Mouse (Mus musculus) MEL-GATA-1-ER (cell line): ENCODE results near the gene Ltf.
A peak's percentile ranks its signal among the peaks of the same experiment; 100 is the strongest.

Source experiments
- DNase-seq: peaks from one replicate; pipeline ENCODE4 v3.0.0-alpha.2; 2012; ENCODE audit warnings: low read depth; ENCODE audit errors: extremely low read depth

Ltf gene

DNA sequence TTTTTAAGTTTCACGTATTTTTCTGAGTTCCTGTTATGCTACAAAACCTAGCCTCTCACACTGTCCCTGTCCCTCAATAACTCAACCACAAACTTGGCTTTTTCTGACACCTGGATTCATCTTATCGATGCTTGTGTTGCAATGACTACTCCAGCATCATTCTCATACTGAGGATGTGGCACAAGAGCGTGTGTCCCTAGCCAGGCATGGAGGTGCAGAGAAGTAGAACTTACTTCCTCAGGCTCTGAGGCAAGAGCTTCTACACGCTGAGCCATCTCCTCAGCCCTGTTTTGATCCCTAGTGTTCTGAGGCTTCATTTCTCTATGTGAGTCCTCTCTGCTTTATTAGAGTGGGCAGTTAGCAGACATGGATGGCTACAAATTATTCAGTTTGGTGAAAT lies 14.6 kb downstream of the Ltf start:
- no peak for DNase-seq

DNA sequence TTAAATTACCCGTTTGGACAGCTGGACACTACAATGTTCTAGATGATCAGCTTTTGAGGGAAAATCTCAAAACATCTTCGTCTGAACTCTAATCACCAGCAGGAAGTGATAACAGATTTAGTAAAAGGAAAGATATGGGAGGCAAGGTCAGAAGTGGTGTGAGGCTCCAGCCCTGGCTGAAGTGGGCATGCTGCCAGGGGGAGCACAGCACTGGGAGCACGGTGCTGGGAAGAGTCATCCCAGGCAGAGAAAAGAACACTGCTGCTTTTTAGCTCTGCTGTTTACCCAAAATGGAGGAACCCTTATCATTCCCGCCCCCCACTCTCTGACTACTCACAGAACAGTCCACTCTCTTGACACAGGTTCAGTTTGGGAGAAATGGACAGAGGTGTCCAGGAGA lies 20.9 kb downstream of the Ltf start:
- DNase-seq: no peak

DNA sequence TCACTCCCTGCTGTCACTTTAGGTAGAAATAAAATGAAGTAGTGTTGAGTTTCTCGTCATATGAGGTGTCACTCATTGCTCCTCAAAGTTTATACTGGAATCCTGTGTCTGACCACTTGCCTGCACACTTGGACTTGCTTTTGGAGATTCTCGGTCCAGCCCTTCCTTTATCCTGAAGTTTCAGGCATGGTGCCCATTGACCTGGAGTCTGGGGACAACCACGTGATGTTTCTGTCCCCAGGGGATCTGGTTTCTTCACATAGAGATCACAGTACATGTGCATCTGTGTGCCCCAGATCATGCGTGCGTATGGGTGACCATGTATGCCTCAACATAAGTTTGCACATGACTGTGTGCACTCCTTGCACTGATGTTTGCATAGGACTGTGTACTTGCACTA lies 23.2 kb downstream of the Ltf start:
- DNase-seq: no peak

DNA sequence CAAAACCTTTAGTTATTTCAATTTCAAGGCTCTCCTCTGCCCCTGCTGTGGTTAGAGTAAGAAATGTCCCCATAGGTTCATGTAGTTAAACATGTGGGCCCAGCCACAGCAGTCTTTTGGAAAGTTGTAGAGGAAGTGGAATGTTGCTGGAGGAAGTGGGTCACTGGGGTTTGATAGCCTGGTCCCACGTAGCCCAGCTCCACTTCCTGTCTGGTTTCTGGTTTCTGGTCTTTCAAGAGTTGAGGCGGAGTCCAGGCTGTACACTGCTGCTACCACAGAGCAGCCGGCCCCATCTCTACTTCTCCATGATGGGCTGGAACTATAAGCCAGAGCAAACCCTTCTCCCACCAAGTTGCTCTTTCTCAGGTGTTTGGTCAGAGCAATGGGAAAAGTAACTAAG lies 27.2 kb downstream of the Ltf start:
- no peak for DNase-seq

DNA sequence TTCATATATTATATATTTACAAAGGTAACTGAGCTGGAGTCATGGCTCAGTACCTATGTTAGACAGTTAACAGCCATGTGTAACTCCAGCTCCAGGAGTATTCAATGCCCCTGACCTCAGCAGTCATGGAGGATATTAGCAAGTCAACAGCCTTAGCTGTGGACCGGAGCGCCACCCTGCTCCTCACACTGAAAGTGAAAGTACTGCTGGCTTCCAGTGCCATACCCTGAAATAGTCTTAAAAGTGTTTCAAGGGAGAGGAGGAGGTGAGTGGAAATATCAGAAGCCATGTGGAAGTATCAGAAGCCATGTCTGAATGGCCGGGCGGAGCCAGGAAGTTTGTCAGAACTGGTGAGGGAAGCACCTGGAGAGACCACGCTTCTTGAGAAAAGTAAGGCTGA lies 28.2 kb downstream of the Ltf start:
- no peak for DNase-seq

DNA sequence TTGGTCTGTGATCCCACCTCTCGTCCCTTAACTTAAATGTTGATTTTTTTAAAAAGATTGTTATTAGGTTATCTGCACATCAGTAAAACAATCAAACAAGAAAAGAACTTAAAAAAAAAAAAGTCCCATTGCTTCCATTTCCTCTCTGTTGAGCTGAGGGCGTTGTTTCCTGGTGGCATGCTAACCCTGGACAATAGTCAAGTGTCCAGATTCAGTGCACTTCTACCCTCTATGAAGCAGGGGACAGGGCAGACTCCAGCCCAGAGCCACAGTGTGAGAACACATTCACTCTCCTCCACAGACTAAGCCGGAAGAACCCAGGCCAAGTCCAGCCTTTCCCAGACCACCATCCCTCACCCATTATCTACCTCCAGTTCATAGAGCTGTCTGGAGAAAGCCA lies 29.4 kb downstream of the Ltf start:
- no peak for DNase-seq

DNA sequence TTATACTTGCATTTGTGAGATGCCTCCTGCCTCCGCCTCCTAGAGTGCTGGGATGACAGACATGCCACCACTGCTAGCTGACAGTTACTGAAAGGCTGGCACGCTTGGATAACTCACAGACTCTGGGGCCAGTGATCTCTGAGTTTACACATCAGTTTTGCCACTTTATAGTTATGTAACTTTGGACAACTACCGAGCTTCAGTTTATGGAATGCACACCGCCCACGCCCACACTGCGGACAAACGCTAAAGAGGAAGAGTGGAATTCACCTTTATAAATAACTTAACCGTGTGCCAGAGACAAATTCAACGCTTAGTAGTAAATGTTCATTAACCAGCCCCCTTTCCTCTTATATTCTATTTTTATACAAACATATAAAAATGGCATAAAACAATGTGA lies 35.9 kb downstream of the Ltf start:
- DNase-seq: no peak

DNA sequence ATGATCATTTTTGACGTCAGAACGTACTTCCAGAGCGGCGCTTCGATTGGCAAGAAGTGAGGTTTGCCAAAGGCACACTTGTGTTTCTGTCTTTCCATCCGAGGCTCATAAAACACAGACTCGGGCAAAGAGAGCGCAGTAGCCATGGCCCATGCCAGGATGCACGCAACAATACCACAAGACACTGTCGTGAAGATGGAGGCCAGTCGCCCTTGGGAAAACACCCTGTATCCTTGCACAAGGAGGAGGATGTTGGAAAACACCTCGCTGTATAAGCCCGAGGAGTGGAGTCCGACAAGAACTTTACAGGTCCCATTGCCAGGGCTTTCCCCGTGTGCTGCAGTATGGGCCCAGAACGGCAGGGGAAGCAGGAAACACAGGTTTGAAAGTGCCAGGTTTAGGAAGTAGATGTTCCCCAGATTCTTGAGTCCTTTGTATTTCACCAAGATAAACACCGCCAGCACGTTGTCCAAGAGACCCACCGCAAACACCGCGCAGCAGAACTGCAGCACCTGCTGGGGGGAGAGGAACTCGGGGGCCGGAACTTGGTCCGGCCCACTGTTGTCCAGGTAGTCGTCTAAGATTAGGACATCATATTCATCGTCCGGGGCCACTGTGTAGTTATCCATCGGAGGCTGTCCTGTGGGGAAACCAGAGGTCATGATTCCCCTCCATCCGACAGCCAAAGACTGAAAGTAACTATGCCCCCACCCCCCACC lies 36.9 kb downstream of the Ltf start:
- DNase-seq: no peak

DNA sequence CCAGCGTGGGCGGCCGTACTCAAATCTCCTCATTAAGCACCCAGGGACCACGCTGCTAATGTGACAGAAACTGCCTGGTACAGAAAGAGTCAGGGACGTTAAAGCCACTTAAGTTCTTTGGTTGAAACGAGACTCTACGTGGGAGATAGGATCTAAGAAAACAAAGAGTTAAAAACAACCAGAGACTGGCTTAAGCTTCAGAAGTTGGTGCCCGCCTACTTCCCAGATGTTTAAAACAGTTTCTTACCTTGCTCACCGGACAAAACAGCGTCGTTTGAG lies 37.4 kb downstream of the Ltf start:
- no peak for DNase-seq

DNA sequence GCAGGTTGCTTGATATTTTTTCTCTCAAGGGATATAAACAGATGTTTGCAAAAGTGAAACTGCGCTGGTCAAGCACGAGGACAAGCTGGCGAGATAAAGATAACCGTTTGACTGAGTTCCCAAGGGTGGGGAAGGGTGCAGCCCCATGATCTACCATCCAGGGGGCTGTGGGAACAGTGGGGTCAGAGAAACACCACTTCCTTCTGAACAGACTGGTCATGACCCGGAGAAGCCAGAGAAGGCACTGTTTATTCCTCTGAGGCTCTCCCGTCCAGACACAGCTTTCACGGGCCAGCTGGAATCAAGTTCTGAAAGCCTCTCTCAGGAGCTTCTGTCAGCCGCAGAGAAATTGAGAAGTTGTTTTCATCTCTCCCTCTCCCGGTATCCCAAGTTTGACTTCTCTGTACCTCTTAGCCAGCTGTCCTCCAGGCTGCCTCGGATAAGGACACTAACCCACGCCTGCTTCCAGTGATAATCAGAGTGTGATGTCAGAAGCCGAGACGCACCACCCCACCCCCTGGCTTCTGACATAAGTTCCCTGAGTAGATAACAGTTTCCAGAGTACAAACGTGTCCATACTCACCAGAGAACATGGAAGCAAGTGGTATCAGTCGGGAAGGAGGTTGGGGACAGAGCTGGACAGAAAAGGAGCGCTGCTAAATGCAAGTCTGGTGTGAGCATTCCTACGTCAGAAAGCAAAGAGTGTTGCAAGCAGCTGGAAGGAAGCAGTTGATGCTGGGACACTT lies 37.9 kb downstream of the Ltf start, which contains the start of gene Ccrl2:
Gene Ccrl2 (minus strand): TSS at position 722 of the 746 bp plus-strand sequence.
- peak; percentile 84 for DNase-seq

DNA sequence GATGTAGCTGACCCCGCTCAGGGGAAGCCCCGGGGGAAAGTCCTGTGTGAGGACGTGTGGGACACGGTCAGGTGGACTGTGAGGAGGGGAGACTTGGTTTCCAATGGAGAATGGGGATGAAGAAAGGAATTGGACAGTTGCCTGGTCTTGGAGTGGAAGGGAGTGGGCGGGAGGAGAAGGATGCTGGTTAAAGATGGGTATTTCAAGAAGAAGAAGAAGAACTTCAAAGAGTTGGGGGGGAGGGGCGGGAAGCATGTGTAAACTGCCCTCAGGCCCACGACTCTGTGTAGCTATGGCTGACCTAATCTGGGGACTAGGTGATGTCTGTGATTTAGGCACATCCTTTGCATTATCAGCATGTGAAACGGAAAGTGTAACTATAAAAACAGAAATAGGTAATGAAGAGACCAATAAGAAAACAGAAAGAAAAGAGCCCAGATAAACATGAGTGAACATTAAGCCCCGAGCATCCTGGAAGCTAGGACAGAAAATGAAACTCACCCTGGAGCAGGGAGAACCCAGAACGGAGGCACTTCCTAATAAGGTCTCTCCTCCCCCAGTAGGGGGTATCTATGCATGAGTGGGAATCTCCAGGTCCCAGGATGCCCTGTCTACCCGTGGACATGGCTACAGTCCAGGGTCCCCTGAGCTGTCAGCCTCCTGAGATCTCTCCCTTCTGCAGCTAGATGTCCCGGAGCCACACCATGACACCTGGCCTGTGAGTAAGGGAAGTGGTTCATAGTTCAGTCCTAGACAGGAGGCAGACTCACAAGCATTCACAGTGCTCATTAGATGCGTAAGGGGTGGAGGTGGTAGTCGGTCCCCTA lies 38.7 kb downstream of the Ltf start:
- DNase-seq: no peak

DNA sequence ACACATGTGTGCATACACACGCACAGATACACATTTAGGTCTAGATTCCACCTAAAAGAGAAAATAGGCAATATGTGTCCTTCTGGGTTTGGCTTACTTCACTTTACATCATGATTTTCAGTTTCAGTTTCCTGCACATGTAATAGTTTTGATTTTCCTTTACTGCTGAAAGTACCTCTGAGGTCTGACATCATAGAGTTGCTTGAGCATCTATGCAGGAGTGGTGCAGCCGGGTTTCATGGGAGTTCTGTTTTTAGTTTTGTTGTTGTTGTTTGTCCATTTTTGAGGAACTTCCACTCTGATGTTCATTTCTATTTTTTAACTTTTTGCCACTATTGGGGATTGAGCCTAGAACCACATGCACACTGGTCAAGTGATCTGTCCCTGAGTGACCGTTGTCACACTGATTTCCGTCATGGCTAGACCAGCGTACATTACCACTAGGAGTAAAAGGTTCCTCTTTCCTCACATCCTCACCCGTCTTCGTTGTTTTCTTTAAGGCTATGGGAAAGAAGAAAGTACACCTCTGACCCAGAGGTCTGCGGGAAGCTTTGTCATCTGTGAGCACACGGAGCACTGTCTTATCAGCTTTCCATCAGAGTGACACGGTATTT lies 40.0 kb downstream of the Ltf start:
- DNase-seq: no peak

DNA sequence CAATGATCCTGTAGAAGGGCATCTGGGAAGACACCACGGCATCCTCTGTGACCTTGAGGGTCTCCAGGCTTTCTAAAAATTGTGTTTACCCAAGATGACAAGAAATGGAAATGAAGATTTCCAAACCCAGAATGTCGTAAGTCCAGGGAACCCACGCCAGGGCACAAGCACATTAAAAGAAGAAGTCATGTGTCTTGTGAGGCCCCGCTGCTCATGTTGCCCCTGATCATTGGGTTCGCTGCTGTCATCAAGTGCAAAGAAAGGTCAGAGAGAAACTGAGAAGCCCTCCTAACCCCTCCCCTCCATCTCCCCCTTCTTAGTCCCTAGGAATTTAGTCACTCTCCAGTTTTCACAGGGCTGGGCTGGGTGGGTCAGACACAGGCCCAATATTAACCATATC lies 43.8 kb downstream of the Ltf start:
- DNase-seq: no peak

DNA sequence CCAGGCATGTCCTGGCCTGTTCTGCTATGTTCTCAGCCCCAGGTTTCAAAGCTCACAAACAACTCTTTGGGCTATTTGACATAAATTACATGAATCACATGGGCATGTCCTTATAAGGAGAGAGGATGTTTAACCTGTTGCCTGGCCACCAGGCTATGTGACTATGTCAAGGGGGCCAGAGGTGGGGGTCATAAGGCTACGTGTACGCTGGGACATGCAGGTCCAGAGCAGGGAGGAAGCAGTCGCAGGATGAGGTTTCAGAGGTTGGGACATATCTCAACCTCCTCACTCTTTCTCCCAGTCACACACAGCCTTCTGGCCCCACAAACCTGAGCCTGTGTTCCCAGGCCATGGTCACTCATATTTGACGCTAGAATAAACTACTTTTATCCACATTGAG lies 48.0 kb downstream of the Ltf start:
- no peak for DNase-seq

DNA sequence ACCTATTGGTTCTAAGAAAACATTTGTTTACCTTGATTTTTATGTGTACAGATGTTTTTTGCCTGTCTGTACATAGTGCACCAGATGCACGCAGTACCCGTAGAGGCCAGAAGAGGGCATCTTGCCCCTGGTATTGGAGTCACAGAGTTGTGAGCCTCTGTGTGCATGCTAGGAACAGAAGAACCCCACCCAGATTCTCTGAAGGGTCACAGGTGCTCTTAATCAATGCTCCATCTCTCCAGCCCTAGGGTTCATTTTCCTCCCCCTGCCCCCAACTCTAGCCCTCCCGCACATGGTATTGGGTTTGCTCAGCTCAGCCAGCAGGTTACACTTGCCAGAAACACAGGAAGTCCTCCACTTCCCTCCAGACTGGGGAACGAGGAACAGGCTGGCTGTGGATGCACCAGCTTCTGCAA lies 51.5 kb downstream of the Ltf start:
- DNase-seq: no peak

DNA sequence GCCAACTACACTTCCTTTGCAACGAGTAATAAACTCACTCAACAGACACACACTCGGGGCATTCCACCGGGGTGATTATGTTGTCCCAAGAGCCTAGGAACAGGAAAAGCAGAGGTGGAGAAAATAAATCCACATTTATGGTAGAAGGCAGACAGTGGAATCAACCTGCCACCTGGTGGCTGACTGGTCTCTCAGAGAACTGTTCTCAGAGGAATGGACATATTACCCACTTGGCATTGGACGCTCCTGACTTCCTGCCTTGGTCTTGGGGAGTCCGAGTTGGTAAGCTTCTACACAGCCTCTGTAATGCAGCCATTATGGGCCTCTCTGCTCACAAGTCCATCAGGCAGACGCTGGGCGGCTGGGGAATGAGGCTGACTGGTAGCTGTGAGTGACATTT lies 53.1 kb downstream of the Ltf start:
- no peak for DNase-seq

DNA sequence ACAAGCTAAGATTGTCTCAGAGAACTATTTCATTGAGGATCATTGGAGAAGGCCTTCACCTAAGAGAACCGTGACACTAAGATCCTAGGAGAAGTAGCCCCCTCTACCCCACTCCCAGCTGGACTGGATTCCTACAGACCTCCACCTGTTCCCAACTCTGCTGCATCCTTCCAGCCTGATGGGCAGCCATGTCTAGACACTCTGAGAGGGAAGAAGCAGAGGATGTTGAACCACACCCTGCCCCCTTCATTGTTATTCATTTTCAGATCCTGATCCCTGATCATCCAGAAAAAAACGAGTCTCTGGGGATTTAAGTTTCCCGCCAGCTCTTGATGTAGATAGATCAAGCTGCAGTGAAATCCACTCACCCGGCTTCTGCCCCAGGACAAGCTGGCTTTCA lies 53.9 kb downstream of the Ltf start:
- no peak for DNase-seq

DNA sequence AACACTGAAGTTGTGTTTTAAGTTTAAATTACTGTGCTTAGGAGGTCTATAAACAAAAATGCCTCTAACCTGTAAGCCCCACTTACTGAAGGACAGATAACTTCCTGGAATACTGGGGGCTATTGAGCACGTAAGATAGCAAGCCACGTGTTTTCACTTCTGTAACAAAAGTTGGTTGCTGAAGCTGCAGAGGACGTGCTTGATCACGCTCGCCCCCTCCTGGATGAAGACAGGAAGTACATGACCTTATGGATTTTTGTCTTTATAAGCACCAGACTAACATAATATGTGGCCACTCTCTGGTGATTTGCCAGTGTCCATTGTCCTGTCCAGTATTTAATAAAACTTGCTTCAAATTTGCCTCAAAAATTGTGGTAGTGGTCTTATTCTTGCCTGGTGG lies 58.7 kb downstream of the Ltf start:
- no peak for DNase-seq

DNA sequence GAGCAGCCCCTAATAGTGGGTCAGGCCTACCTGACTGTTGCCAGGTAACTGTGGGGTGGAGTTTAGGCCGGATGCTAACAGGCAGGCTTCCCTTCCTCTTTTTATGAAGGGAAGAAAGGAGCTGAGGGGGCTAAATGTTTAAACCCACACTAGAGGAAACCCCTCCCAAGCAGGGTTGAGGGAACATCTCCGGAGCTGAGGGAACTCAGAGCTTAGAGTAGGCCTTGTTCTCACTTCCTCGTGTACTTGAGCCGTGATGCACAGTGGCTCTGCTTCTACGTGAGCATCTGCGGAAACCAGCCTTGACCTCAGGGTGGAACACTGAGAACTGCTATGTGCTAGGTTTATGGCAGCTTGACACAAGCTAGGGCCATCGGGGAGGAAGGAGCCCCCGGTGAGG lies 61.7 kb downstream of the Ltf start:
- DNase-seq: no peak

DNA sequence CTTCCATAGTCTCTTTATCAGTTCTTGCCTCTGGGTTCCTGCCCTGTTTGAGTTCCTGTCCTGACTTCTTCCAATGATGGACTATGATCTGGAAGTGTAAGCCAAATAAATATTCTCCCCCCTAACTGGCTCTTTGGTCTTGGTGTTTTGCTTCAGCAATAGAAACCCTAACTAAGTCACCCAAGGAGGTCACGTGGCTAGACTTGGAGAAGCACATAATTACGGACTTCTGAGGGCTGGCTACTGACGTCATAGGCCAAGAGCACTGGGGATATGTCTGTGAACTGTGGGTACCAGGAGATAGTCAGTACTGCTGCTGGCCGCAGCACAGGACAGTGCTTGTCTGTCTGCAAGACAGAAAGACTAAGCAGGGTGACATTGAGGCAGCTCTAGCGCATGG lies 62.7 kb downstream of the Ltf start:
- DNase-seq: no peak

DNA sequence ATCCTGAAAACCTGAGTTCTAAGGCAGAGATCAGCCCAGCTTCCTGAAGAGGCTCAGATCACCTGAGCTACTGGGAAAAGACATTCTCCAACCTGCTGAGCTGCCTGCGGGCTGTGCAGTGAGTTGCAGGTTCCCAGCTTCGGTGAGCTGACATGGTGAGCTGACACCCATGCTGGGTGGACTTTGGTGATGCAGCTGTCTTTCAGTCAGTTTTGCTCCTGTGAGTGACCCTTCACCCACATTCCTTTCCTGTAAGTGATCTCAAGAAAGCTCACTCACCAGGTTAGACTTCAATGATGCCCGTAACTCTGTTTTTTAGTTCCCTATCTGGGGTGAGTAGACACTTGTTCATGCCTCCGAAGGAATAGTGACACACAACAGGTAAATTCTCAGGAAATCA lies 66.3 kb downstream of the Ltf start:
- DNase-seq: no peak

DNA sequence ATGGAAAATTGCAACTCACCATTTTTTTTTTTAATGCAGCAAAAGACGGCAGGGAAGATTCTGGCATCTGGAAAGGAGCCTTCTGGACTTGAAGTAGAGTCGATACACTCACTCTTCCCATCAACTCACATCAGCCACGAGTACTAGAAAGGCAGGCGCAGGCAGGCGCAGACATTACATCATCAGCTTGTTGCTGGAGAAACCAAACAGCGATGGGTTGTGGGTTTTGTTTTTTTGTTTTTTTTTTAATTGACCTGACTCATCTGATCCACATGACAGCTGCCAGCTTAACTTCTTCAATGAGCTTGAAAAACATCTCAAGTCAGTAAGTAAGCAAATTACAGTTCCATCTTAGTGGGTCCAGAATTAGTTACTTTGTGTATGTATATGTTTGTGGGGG lies 67.1 kb downstream of the Ltf start:
- no peak for DNase-seq
